Mouse (Mus musculus) testis, postnatal 14 days (tissue): Measurements from ENCODE around the gene 2610318N02Rik.

Source experiments
- DNase-seq: peaks from one replicate; pipeline ENCODE4 v3.0.0; 2021; ENCODE audit warnings: low spot score

2610318N02Rik gene

DNA sequence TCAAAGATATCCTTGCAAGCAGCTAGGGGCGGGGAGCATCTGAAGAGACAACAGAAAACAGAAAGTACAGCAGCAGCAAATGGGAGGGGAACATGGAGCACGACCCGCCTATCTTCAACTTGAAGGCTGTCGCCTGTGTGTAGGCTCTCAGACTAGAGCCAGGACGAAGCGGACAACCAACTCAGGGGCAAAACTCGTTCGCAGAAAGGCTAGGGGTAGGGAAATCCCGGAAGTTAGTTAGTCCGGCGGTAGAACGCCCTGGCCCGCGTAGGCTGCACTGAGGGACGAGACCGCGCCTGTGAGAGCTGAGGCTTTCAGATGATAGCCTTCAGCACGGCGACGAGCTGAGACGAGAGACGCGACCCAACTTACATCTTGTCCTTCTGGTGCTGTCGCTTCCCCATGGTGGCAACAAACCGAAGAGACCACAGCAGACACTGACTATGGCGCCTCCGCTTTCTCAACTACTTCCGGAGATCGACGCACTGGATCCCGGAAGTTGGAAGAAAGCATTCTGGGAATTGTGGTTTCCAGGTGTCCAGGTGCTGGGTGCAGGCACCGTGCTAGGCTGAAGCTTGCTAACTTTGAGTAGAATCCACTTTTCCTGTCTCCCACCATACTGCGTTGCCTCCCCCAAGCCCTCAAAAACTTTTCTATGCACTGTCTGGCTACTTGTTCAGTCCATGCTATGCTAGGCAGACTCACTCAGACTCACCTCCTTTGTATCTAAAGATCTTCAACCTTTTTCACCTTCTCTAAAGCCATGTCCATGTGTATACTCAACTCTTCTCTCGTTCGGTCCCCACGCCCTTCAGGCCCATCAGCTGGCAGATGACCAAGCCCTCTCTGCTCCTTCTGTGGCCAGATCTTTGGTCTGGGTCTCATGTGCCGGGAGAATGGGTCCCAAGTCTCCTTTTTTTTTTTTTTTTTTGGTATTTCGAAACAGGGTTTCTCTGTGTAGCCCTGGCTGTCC lies 13.9 kb downstream of the 2610318N02Rik start, which contains the start of gene Ppil2:
TSS of gene Ppil2 (minus strand) at position 487 of the 973 bp plus-strand sequence.
- DNase-seq: peak; percentile 83

DNA sequence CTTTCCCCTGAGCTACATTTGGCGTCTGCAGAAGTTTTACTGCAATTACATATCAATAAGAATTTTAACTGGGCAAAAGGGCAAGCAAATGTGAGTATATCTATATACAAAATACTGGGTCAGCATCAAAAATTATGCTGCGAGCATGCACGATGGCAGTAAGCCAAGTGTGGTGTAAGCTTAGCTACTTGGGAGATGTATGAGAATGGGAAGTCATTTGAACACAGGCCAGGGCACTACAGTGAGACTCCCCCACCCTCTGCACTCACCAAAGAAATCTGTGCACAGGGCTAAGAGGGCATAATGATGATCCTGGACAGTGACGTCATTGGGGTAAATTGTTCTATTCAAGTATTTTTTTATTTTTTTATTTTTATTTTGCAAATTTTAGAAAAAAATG lies 20.4 kb downstream of the 2610318N02Rik start:
- no peak for DNase-seq

DNA sequence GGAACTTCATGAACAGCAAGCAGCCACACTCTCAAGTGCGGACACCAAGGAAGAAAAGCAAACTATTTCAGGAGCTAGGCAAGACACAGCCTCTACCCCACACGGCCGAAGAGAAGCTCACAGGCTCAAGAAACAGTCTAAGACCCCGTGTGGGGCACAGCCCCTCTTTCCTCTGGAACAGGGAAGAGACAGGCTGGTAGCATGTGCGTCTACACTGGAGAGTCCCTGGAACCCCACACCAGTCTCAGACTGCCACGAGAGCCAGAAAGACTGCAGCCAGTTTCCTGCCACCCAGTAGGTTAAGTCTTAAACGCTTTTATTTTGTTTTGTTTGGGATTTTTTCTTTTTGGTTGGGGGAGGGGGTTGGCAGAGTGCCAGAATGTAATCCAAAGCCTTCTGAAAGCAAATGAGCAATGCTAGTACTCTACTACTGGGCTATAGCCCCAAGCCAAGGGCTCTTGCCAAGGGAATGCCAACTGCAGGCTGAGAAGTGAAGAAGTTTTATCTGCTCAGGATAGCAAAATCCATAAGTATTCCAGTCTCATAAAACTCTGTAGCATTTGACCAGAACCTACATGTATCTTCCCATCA lies 22.2 kb downstream of the 2610318N02Rik start:
- no peak for DNase-seq

DNA sequence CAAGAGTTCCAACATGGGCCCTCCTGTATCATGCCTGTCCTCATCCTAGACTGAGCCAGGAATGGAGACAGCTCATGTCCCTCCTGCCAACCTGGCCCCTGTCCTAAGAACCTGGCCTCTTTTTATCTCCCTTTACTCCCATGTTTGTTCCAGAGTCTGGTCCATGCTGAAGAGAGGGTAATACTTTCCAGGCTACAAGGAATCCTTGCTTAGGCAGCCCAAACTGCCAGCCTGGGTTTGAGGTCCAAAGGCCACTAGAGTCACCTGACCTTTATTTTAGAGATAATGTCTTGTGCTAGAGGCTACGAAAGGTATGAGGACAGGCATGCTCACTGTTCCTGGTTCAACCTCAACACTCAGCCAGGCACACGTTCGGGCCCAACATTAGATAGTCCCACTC lies 28.0 kb downstream of the 2610318N02Rik start:
- DNase-seq: no peak

DNA sequence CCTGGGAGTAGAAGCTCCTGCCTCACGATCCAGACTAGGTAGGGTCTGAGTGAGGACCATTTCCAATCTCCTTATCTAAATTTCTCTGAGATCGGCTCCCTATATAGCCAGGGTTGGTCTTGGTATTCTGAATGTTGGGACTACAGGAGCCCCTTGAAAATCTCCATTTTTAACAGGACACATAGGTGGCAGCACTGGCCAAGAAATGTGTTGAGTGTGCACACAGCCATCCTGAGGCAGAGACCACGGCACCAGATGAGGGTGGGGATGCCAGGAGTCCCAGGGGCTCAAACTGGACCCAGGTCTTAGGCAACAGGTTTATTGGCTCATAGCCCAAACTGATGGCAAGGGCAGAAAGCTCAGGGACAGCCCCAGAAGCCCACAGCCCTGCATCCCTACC lies 36.6 kb downstream of the 2610318N02Rik start:
- DNase-seq: no peak

DNA sequence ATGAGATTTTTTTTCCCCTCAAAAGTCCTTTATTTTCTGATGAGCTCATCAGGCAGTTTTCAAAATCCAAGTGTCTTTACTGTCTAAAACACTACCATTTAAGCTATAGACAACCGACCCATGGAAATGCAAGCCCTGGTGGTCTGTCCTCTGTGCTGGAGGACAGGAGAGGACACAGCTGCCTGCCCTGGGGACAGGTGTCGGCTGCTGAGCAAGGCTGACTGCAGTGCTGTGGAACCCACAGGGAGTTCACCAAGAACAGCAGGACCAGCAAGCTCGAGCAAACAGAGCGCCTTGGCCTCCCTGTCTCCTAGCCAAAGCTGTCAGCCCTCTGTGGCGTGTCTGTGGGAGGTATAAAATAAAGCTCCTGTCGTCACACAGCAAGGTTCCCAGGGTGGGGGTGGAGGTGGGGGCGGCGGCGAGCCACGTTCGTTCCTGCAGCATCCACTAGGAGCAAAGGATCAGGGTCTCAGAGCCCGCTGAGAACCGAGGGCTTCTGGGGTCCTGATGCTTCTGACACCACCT lies 38.2 kb downstream of the 2610318N02Rik start:
- no peak for DNase-seq

DNA sequence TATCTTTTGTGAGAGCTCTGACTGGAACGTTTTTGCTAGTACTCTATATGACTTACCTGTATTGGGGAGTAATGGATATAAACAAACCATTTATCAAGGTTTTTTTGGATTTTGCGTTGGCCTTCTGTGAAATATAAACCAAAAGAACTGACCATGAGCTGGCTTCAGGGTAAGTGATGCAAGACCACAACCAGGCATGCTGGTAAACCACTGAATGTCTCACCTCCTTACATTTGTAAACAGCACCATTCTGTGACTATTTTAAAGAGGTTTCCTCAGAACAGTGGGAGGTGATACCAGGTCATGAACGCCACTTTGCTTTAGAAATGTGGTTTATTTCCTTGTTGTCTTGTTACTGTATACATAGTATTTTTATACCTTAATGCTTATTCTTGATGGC lies 38.7 kb downstream of the 2610318N02Rik start:
- DNase-seq: no peak

DNA sequence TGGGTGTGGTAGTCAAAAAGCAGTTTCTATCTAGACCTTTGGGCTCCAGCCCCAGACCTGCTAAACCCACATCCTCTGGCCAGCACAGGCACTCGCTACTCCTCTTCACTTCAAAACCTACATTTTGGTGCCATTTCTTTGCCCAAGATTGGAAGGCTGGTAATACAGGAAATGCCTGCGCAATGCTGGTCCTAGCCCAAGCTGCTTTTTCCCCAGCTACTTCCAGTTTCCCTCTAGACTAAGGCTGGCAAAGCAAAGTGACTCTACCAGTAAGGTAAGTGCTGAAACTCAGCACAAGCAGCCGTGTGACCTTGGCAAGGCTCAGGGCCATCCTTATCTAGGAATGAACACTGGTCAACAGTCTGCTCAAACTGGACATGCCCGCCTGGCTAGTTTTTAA lies 39.3 kb downstream of the 2610318N02Rik start:
- DNase-seq: peak; percentile 56

DNA sequence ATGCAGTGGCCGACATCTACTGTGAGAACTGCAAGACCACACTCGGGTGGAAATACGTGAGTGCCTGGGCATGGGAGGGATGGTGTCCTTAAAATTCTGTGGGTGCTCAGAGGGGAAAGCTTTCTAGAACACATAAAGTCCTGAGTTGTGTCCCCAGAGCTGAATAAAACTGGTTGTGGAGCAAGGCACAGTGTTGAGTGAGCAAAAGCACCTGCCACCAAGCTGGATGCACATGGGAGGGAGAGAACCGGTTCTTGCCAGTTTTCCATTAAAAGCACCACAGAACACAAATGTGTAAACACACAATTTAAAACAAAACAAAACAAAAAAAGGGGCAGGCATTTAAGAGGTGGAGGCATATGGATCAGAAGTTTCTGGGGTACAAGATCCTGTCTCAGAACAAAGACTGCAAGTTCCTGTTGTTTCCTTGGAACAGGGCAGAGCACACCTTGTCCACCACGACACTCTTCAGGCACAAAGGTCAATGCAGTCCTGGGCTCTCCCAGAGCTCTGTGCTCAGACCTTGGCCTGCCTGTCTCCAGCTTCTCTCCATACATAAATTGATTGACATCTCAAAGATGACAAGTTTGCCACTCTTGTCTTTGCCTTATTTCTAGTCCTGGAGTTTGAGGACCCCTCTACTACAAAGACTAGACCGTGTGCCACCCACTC lies 42.7 kb downstream of the 2610318N02Rik start:
- no peak for DNase-seq

DNA sequence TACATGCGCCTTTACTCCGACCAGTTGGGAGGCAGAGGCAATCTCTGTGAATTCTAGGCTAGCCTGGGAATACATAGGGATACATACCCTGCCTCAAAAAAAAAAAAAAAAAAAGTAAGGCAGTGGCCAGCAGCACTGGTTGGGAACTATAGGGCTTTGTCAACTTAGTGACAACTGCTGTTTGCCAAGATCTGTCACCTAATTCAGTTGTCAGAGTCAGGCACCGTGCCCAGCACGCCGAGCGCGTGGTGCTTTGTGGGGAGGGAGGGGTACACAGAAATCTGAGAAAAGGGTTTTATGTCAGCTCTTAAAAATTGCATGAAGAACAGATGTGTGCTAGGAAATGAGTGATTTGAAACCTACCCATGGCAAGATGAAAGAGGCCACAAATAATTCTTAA lies 46.9 kb downstream of the 2610318N02Rik start:
- no peak for DNase-seq

DNA sequence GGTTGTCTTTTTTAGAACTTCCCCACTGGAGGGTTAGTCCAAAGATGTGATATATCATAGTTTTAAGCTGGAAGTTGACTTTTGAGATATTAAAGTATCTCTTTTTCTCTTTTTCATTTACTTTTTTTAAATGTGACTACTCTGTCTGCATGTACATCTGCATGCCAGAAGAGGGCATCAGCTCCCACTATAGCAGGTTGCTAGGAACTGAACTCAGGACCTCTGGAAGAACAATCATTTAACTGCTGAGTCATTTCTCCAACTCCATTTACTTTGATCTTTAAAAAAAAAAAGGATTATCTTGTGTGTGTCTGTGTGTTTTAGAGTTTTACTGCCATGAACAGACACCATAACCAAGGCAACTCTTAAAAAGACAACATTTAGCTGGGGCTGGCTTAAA lies 48.1 kb downstream of the 2610318N02Rik start:
- no peak for DNase-seq

DNA sequence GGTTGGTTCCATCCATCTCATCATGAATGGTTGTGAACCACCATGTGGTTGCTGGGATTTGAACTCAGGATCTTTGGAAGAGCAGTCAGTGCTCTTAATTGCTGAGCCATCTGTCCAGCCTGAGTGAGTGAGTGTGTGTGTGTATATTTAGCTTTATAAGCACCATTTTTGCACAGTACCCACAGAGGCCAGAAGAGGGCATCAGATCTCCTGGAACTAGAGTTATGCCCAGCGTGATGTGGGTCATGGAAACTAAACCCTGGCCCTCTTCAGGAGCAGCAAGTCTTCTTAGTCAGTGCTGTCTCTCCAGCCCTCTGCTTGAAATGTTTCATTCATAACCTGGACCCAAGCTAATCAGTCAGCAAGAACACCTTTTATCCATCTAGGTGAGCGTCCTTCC lies 48.7 kb downstream of the 2610318N02Rik start:
- DNase-seq: no peak

DNA sequence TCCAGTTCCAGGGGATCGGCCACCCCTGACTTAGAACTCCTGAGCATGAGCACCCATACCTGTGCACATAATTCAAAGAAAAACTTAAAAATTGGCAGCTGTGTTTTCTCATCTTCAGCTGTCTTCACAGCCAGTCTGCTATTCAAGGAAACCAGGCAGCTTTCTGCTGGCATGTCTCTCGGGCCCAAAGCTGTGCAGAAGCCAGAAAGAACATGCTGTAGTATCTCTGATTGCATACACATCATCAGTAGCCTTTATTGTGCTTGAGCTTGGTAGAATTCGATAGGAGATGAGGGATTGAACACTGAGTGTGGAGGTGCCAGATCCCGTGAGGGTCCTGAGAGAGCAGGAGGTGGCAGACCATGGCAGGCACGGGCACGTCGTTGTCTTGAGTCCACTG lies 52.0 kb downstream of the 2610318N02Rik start:
- DNase-seq: no peak

DNA sequence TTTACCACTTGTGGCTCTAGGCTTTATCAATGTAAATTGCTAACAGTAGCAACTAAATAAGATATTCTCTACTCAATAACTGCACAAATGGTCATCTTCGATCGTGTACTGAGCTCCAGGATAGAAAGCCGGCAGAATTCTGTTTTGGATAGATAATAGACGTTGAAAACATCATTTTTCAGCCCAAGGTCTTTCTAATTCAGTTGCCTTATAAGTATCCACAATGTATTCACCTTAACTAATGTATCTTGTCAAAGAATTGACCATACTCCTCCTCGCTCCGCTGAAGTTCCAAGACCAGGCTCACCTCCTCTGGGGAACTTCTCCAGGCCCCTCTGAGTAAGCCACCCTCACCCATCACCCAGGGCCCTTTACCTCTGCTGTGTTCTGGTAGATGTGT lies 54.3 kb downstream of the 2610318N02Rik start:
- DNase-seq: no peak

DNA sequence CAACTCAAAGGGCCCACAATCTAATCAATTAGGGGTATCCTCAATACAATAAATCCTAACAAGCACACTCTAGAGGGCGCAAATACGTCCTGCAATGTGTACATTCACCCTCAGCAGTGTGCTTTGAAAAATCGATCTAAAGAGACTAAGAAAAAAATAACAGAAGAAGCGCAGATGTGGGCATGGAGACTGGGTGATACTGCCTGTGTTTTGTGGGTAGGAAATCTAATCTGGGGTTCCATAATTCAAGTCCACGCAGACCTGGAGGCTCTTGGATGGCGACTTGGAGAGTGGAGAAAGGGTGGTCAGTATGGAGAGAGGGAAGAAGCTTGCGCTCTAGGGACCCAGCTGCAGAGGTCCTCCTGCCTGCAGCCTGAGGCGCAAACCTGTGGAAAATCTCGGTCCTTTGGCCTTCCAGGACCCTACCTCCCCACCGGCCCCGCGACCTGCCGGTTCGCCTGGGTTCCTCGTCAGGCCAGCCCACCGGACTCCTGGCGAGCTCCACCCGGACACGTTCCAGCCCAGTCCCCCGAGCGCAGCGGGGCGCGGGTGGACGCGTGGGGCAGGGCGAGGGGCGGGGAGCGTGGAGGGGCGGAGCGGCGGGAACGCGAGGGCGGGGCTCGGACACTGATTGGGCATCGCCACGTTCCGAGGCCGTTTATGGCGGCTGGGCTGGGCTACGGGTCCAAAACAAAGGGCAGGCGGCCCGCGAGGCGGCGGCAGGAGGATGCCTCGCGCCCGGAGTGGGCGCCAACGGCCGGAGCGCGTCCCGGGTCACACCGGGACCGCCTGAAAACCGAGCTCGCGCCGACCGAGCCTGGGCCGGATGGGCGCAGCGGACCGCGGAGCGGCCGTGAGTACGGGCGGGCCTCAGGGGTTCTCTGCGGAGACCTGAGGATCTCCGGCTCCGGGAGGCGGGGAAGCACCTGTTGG lies 55.2 kb downstream of the 2610318N02Rik start, which contains the start of gene Ypel1:
TSS of gene Ypel1 (plus strand) at position 186 of the 933 bp plus-strand sequence.
- DNase-seq: peak; percentile 88

DNA sequence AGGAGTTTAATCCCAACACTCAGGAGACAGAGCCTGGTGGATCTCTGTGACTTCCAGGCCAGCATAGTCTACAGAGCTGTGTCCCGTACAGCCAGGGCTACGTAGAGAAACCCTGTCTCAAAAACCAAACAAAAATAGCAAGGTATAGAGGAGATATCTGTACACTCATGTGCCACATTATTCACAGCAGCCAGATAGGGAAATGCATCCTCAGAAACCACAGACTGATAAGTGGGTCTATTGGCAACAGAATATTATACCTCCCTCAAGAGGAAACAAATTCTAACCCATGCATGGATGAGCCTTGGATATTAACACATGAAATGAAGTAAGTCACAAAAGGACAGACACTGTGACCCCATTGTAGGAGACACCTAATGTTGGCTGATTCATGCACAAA lies 57.4 kb downstream of the 2610318N02Rik start:
- DNase-seq: no peak
